Mouse (Mus musculus) urinary bladder, postnatal 36 days (tissue): Measurements from ENCODE around the gene Rps6ka4.

Experiments used
- DNase-seq, 2 experiments: peaks; one replicate each; pipeline ENCODE4 v3.0.0; 2022; ENCODE audit warnings: low spot score in 2 of 2, mixed read lengths in 1 of 2

The Rps6ka4 gene

DNA sequence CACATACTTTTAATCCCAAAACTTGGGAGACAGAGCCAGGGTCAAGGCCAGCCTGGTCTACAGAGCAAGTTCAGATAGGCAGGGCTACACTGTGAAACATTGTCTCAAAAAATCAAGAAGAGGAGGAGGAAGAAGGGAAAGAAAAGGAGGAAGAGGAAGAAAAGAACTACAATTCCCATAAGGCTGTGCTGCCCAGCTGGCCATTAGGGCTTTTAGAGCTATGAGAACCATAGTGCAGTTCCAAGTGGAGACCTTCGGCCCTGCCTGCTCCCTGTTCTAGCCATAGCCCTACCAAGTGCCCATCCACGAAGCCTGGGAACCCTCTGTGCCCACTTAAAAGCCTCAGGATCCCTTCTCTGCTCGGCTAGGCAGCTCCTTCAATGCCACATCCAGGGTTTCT is 11.1 kb upstream of the Rps6ka4 start:
- DNase-seq, result no peak

DNA sequence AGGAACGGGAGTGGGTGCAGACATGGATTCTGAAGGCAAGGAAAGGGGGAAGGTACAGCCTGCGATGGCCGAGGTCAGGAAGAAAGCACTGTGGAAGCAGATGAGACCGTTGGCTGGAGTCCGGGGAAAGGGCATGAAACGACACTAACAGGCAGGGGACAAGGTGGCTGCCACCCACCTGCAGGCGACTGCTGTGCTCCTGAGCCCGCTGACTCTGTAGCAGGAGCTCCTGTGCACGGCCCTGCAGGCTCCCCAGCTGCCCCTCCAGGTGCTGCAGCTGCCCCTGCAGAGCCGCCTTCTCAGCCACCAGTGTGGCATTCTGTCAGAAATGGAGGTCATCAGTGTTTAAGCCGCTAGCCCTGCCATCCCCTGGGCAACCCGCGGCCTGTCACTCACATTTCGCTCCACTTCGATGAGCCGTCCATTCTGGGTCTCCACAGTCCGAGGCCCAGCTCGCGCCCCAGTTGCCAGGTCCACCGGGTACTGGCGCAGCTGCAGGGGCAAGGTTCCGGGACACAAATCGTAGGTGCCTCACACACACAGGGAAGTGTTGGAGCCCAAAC is 9.2 kb upstream of the Rps6ka4 start:
- DNase-seq, result no peak

DNA sequence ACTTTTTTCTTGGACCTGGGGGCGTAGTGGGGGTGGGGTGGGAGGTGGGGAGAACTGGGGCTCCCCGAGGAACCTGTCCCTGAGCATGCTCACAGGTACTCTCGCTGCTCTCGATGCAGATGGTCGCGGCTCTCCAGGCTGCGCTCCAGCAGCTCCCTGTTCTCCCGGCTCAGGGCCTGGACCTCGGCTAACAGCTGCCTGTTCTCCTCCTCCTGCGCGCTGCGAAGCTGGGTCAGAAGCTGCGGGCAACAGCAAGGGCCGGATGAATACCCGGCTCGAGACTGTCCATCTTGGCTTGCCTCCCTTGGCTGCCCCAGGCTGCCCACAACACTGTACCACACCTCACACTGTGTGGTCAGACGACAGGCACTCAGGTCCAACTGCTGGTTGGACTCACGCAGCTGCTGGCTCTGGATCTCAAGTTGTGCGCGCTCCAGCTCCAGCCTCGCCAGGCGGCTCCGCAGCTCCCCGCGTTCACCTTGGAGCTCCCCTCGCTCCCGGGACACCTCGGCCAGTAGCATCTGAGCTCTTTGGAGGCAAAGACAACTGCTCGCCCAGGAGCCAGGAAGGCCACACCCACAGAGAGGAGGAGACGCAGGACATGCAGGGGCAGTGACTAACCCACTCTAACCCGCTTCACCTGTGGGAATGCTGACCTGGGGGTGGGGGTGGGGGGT is 7.5 kb upstream of the Rps6ka4 start:
- no peak for DNase-seq

DNA sequence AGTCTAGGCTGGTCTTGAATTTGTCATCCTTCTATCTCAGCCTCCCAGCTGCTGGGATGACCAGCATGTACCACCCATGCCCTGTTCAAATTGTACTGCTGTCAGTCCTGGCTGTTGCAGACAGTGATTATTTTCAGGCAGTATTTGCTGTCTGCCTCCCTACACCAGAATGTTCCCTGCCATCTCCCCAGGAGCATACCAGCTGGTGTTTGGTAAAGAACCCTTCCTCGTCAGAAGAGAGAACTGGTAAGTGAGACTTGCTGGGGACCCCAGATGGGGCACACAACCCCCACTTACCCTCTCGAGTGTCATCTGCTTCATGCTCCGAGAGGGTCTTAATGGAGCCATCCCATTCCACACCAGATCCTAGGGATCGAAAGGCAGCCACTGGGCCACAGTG is 5.6 kb upstream of the Rps6ka4 start:
- DNase-seq, result no peak

DNA sequence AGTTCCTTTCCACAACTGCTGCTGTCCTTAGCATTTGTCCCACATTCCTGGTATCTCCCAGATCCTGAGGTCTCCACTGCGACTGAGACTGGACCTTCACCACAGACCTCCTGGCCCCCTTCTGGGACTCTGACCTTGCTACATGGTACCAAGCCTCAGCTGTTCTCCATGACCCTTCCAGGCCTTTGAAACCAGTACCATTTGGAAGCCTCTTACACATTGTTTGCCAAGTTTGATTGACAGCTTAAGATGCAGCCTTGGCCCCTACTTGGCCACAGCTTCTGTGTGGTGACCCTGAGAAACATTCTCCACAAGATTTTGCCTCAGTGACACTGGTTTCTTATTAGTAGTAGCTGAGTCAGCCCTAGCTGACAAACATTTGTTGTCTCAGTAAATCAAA is 1.9 kb upstream of the Rps6ka4 start:
- DNase-seq, result no peak

DNA sequence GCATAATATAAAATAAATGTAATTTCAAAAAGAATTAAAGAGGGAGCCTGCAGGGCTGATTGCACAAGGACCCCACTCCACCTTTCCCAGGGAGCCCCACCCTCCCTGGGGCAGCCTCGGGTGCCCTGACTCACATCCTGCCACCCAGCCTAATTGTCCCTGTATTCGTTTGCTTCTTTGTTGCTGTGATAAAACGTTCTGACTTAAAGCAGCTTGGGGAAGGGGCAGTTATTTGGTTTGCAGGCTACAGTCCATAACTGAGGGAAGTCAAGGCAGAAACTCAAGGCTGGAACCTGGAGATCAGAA is 809 bp upstream of the Rps6ka4 start:
- DNase-seq, result no peak

DNA sequence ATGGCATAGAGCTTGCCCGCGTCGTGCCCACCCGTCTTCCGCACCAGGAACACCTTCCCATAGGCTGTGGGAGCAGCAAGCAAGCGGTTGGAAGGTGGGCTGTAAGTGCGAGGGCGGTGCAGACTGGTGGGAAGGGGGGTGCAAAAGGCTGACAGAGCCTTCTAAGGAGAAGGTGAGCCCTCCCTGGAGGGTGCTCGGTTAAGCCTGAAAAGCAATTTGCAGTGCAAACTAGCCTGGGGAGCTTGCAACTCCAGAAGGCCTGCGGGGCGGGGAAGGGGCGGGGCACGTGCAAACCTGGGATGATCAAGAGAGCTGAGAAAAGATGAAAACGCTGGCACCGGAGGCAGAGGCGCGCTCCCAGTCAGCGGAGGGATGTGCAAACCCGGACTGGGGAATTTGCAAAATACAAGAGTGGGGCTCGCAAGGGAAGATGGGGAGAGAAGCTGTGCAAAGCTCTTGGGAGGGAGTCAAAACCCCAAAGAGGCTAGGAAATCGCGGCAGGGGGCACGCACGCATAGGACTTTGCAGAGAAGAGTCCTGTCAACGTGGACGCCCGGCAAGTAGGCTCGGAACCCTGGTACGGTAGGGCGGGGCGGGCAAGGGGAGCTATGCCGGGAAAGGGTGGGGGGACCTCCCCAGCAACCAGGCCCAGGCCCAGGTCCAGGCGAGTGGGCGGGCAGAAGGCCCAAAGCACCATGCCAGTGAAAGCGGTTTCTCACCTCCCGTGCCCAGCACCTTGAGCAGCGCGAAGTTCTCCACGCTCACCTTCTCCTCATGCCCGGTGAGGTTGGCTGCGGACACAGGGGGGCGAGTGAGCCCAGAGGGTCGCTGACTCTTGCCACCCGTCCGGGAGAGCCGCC is 591 bp downstream of the Rps6ka4 start:
- DNase-seq, result peak in 1 of 2 experiments; percentile 59

DNA sequence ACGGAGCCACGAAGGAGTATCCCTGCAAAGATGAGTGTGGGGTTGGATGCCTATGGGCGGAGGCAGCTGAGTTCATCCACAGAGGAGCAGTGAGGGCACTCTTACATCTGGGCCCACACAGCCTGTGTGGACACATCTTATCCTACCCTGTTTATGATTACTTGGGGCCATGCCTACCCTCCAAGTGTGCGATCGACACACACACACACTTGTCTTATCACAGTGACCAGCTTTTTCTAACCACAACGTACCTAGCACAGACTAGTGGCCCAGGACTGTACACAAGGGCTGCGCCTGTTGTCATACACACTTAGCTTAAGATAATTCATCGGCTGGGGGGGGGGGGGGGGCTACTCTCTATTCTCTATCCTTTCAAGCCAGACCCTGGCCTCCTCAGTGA is 8.1 kb downstream of the Rps6ka4 start:
- no peak for DNase-seq

DNA sequence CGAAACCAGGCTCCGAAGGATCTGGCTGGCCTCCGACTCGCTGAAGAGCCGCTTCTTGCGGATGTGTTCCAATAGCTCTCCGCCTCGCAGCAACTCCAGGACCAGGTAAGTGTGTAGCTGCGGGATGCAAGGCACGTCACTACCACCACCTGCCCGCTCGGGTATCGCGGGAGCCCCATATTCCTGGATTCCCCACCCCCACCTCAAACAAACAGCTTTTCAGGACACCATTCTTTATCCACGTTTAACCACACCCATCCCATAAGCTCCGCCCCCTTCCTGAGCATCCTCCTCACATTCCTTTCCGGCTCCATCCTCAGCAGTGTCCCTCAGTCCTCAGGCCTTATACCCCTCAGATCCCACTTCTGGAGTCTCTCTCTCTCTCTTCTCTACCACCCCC is 9.1 kb downstream of the Rps6ka4 start:
- no peak for DNase-seq

DNA sequence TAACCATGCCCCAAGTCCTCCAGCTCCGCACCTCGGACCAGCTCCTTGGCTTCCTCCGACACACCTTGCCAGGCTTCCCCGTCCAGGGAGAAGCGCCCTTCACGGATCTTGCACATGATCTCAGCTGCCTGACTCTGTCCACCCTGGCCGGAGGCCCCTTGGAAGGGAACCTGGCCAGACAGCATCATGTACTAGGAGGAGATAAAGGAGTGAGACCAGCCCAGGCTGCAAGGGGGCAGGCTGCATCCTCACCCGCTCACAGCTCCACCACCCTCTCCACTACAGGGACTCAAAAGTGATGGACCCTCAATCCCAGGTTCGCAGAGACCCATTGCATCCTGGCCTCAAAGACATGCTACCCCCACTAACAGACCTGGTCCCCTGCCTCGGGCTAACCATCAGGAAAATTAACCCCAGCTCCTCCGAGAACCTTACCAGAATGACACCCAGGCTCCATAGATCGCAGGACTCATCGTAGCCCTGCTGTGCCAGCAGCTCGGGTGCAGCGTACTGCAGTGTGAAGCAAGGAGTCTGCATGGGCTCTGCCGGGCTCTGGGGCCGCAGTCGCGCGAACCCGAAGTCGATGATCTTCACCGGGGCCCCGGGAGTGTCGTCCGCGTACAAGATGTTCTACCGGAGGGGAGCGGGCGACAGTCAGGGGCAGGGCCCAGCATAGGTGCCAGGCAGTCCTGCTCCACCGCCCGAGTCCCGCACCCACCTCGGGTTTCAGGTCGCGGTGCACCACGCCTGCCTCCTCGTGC is 9.7 kb downstream of the Rps6ka4 start:
- DNase-seq, result no peak

DNA sequence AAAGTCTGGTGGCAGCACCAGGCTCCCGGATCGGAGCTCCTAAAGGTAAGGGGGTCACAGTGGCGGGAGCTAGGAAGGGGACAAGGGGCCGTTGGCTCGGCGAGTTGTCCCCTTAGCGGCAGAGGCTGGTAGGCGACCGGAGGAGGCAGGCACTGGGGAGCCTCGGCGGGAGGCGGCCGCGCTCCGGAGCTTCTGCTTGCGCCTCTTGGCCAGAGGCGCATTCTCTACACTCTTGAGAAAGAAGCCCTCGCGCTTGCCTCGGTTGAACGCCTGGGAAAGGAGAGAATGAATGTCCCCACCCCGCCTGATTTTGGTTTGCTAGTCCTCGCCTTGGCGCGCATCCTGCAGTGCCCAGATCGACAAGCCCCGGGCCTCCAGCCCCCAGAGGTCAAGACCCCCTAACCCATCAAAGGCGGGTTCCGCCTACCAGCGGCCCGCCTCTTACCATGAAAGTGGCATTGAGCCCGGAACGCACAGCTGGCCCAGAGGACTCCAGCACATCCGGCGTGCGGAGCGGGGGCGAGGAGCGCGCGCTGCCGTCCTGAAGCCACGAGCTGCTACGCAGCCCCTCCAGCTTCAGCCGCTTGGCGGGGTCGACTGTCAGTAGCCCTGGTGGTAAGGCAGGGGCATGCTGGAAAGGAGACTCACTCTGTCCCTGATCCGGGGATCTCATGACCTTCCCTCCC is 10.4 kb downstream of the Rps6ka4 start:
- no peak for DNase-seq

DNA sequence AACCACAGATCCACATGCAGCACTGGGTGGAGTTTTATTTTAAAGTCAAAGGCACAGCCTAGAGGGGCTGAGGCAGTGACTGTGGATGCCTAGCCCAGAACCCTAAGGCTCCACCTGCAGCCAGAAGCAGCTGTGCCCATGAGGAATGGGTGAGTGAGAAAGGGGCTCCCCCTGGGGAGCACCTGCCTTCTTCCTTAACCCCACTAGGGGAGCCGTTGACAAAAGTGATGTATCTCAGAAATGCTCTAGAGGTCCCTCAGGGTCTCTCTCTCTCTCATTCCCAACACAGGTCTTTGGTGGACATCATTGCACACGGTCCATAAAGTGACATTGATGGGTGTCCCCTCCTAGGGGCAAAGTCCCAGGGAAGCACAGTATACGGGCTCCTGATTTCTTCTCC is 11.4 kb downstream of the Rps6ka4 start:
- DNase-seq, result no peak

DNA sequence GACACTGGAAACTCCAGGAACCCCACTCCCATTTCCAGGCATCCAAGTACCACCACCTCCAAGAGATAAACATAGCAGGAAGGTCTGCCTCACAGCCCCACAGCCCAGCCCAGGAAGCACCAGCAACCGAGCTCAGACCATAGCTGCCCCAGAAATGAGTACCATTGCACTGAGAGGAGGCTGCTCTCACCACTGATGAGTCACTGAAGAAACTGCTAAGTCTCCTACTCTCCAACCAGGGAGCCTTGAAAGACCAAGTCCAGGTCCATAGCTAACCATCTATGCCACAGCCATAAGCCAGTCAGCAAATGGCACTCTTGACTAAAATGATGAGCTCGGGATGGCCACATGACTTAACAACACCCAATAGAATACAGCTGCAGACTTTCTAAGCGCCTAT is 13.8 kb downstream of the Rps6ka4 start:
- no peak for DNase-seq

DNA sequence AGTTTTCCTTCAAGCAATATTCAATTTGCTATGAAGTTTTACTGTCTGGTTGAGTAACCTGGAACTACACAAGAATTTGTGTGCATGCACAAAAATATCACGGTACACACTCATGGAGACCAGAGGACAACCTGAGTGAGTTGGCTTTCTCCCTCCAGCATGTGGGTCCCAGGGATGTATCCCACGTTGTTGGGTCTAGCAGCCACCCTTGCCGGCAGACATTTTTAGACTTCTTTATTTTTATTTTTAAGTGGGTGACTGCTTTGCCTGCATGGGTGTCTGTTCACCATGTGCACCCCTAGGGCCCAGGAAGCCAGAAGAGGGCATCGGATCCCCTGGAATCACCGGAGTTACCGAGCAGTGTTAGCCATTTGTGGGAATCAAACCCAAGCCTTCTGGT is 15.1 kb downstream of the Rps6ka4 start:
- DNase-seq, result no peak

DNA sequence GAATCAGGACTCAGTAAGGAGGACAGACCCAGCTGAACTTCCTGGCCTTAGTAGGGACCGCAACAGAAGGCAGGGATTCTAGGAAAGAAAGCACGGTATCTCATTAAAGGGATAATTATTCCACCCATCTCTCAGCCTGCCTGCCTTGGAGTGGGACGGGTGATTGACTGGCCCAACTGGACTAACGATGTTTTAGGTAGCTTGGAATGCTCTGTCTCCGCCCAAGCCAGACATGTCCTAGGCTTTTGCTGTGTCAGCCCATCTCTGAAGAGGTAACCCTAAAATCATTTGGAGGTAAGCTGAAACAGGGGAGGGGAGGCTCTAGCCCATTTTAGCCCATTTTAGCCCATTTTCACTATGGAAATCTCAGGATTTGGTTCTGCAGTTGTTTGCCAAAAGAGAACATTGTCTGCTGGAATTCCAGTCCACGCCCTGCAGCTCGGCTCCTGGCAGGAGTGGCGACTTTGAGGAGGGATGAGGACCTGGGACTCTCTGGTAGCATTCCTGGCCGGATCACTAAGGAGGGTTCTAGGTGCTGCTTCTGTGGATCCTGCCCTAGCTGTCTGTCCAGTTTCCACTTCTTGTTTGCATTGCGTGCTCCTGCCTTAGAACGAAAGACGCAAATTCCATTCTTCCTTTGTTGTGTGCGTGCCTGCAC is 19.8 kb downstream of the Rps6ka4 start:
- no peak for DNase-seq

DNA sequence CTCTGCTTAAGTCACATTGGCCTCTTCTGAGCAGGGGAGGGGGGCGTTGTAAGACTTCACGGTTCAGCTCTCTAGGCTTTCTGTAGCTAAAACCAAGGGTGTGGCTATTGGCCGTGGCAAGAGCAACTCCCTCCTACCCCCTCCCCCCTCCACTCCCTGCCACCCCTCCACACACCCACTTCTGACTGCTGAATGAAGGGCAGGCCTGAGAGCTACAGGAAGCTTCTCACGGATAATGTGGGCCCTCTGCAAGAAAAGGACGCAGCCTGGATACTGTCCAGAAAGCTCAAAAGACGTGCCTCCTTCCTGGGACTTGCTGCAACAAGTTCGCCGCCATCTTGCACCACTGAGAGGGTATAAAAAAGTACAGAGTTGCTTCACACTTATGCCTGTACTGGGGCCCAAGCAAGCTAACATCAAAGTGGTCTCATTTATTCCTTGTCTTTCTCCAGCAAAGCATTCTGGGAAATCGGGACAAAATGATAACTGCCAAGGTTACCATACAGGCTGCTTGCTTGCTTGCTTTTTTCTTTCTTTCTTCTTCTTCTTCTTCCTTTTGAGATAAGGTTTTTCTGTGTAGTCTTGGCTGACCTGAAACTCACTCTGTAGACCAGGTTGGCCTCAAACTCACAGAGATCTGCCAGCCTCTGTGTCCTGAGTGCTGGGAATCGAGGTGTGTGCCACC is 21.2 kb downstream of the Rps6ka4 start:
- DNase-seq, result no peak

DNA sequence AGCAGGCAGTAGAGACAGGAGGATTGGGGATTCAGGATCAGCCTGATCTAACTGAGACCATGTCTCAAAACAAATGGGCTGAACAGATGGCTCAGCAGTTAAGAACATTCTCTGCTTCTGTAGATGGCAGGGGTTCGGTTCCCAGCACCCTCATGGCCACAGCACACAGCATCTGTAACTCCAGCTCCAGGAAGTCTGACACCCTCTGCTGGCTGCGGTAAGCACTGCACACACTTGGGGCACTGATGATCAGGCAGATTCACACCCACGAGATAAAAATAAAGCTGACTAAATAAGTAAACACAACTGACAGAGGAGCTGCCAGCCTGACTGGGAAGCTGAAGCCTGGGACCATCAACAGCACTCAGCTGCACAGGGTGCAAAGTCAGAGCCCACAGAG is 25.5 kb downstream of the Rps6ka4 start:
- no peak for DNase-seq

DNA sequence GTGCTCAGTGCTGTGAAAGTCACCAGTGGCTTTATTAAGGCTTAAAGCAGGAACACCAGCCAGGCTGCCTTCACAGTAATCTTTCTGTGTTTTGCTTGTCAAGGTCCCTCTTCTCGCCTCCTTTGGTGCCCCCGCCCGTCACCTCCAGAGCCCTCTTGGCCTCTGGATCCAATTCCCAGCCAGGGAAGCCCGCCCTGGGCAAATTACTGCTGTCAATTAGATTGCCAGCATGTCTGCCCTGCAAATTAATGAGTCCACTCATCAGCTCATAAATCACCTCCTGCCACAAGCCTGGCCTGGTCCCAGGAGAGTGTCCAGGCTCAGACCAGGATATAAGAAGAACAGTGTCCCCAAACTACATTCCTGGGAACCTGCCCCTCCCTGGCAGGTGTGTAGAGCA is 26.1 kb downstream of the Rps6ka4 start:
- no peak for DNase-seq
